Mouse (Mus musculus) erythroblast, adult 5-6 weeks (primary cell): ENCODE results near the gene Fam3b. TPM values are rescaled to one million over a fixed set of nuclear protein-coding genes. Genes with fewer than 3 reads are reported as not detected.

Experiments used
- ATAC-seq: replicated peaks from 2 replicates; pipeline ENCODE4 v1.8.0; 2016; ENCODE audit warnings: moderate number of reproducible peaks, mild to moderate bottlenecking, moderate TSS enrichment, inconsistent platforms; ENCODE audit not compliant: poor library complexity, low FRiP score, severe bottlenecking
- total RNA-seq, 2 experiments: library from RNA; stranded (forward) in 1 of 2; stranded (reverse) in 1 of 2; fragments of 150-400 nt in 1 of 2; fragments of 200-764, 138-1000 nt in 1 of 2; gene quantifications; 2 replicates each; pipeline versions ENCODE4 v1.2.3 to v1.2.4; 2015 to 2017; ENCODE audit warnings: low replicate concordance in 2 of 2

Fam3b gene
- total RNA-seq (2015; ENCODE audit: low replicate concordance) (not detected in 2 replicates), total RNA-seq (2017; ENCODE audit: low replicate concordance) (not detected in 2 replicates)

DNA sequence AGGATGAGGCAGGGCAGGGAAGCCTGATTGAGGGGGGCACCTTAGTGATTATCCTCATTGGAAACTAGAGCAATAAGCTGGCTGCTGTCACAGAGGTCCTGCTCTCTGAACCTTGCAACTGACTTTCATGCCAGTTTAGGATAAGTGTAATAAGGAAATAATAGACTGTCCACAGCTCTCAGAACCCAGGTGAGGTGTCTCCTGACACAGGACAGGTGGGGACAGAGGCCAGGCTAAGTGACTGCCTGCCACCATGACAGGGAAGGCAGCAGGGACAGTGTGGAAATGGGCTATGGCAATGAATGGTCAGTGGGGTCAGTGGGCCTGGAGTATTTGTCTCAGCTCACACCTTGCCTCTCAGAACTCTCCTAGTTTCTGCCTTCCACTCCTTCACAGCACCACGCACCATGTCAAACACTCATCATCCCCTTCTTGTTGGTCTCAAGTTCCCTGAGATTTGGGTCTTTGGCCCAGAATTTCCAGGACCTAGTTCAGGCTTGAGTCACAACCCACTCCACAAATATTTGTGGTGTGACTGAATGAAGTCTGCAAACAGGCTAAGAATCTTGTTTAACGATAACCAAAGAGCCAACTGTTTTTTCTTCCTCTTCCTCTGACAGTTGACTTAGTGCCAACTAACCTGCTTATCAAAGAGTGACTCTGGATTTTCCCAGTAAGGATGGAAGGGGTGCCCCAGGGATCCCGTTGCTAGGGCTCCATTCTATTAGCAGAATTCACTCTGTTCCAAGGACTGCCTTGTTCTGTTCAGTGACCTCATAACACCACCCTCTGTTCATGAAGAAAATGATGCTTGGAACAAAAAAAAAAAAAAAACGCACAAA is at the start of gene Fam3b:
Fam3b (minus strand) TSS at position 718 of the 842 bp plus-strand sequence.
- ATAC-seq = no peak

- 0 out of 2 replicates have a peak, but pooled peaks have one; percentile 22 for ATAC-seq
Observed at GRCm38 (mm10) chr16:97544340-97544739, 29.7 kb upstream of the Fam3b start.

DNA sequence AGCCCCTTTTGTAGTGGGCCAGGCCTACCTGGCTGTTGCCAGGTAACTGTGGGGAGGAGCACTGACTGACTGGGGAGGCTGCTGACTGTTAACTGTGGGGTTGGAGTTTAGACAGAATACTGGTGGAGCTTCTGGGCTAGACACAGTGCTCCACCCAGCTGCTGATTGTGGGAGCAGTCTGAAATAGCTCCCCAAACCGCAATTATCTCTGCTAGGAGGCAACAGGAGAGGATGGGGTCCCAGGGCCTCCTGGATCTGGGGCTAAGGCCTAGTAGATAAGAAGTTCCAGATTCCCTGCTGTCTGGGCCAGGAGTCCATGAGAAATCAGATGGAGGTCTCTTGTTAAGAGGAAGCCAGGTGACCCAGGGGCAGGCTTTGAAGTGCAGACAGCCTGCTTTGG is 22.2 kb upstream of the Fam3b start:
- no peak for ATAC-seq

GRCm38 (mm10) chr16:97535808-97536413 is 21.3 kb upstream of the Fam3b start:
- ATAC-seq = no peak

DNA sequence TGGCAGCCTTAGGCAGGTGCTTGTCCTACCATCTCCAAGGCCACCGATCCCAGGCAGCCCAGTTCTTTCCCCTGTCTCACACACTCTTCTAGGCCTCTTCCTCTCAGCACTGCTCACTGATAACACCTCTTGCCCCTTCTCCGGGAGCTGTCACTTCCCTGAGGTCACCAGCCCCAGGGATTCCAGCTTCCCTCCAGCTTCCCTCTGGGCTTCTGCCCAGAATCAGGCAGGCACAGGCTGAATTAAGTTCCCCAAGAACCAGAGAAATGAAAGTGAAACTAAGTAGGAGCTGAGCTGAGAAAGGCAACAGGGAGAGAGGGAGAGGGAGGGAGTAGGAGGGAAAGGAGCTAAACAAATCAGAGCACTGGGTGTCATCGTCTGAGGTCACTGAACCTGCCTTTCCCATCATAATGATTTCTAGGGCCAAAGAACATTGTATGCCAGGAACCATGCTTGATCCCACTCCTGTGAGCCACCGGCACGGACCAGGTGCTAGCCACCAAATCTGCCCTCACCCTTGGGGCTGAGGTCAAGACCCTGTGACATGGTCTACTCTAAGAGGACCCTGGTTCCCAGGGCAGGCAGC is 20.4 kb upstream of the Fam3b start:
- peak; percentile 29; the same call in 1 of the 2 replicates for ATAC-seq

DNA sequence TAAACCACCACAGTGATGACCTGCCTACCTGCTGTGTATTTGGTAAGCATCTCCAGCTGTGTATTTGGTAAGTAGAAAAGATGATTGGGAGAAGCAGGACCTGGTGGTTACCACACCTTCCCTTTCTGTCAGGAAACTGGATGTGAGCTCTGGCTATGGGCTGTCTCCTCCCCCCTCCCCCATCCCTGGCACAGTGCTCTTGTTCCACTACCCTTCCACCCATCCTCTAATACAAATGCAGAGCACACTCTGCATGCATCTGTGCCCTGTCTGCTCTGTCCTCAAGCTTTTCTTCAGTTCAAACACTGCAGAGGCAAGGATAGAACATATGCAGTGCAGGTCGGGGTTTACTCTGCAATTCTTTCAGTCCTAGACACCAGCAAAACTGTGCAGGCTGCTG is 19.8 kb upstream of the Fam3b start:
- no peak for ATAC-seq

GRCm38 (mm10) chr16:97533751-97534150 is 19.1 kb upstream of the Fam3b start:
- ATAC-seq = no peak

GRCm38 (mm10) chr16:97533126-97533525 is 18.5 kb upstream of the Fam3b start:
- ATAC-seq = no peak

DNA sequence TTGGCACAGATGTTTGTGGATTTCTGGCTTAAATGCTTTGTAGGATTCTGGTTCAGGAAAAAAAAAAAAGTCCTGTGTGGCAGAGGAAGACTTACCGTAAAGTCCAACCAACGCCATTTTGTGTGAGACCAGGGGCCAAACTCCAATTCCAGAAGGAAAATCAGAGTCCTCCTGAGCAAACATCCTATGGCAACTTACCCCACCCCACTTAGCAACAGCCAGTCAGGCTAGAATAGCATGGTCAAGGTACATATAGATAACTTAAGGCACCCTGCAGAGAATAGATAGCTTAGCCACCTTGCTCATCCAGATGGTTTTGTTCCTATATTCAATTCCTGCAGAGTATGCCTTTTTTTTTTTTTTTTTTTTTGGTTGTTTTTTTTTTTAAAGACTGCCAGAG is 14.6 kb upstream of the Fam3b start:
- no peak for ATAC-seq

GRCm38 (mm10) chr16:97523024-97523423 is 8.4 kb upstream of the Fam3b start:
- no peak for ATAC-seq

DNA sequence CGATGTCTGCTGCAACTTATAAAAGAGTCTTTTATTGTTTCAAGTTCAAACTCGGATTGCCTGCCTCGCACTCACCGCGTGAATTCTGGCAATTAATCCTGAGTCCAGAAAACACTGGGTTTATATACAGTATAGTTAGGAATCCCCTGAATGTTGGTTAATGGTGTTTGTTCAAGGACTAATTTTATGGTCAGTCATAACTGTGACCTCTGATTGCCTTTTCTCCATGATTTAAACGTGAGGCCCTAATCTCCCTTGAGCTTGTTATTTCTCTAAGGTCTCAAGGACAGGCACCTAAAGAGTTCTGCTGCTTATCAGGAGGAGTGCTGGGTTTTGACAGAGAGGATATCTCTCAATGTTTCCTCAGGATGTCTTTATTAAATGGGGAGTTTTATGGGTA is 7.4 kb upstream of the Fam3b start:
- ATAC-seq = no peak

- ATAC-seq = no peak
Observed at GRCm38 (mm10) chr16:97516341-97516740, 1.7 kb upstream of the Fam3b start.

DNA sequence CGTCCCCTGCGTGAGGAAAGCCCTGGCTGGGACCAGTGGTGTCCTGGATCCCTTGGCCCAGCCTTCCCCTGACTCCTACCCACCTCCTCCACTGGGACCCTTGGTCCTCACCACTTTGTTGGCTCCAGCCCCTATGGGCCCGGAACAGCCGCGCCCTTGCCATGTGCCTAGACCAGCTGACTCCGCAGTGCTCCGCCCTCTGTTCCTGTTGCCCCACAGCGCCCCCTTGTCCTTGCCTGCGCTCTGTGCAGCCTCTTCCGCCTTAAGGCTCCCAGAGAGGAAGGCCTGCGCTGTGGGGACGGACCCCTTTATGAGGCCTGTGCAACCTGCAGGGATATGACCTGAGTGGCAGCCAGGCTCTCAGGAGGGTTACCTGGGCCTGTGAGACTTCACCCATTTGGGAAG is 2.3 kb downstream of the Fam3b start:
- no peak for ATAC-seq

DNA sequence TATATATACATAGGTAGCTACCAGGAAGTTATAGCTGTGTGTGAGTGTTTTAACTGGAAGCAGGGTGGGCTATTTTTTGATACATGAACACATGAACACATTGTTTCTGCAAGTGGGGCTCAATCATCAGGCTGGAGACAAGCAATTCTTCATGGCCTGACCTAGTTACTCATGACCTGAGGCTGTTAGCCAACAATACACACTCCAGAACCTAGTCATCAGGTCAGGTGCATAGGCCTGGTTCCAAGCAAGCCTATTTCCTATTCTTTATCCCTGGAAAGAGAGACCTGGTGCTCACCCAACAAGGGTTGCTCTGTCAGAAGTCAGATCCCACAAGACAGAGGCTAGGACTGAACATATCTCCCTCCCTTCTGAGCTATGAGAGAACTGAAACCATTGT is 3.1 kb downstream of the Fam3b start:
- ATAC-seq = no peak

GRCm38 (mm10) chr16:97510849-97511248 is 3.8 kb downstream of the Fam3b start:
- ATAC-seq = no peak

GRCm38 (mm10) chr16:97507783-97508182 is 6.8 kb downstream of the Fam3b start:
- no peak for ATAC-seq

- ATAC-seq = 0 out of 2 replicates have a peak, but pooled peaks have one; percentile 8
Observed at GRCm38 (mm10) chr16:97504793-97505192, 9.8 kb downstream of the Fam3b start.

- ATAC-seq = no peak
Observed at GRCm38 (mm10) chr16:97503849-97504248, 10.8 kb downstream of the Fam3b start.

DNA sequence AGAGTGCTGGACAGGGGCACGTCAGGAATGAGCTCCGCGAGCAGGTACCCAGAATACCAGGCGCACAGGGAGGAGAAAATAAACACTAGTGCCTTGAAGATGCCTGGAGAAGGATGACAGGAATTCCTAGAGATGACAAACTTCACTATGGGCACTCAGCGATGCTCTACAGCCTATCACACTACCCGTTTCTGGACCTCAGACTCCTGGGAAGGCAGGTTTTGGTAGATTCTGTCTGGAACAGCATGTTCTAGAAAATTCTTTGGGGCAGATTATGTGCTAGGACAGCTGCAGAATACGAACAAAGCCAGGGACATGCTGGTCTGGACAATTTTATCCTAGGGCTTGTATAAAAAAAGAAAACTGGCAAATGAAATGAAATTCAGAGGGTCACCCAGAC is 13.7 kb downstream of the Fam3b start:
- ATAC-seq = no peak

GRCm38 (mm10) chr16:97499450-97499849 is 15.2 kb downstream of the Fam3b start:
- no peak for ATAC-seq

GRCm38 (mm10) chr16:97498139-97498538 is 16.5 kb downstream of the Fam3b start:
- ATAC-seq = no peak
